Mouse (Mus musculus) liver, postnatal 0 days (tissue): ENCODE data around the gene Mob3b. TPM values are rescaled to one million over a fixed set of nuclear protein-coding genes. Genes with fewer than 3 reads are reported as not detected.

Experiments
- ATAC-seq: fragments of 200-750 bp; cut with Nextera tagmentation; 2 replicates; pipeline ENCODE4 v1.8.0; 2017; ENCODE audit warnings: mild to moderate bottlenecking, moderate library complexity
- DNase-seq: peaks from one replicate; pipeline ENCODE4 v3.0.0-alpha.2; 2016
- H3K27ac ChIP-seq: fragments of 300-500 bp; sonication (generic); 2 replicates; pipeline ENCODE4 v1.5.1; 2014; ENCODE audit warnings: antibody characterized with exemption, moderate library complexity, mild to moderate bottlenecking, low read depth
- H3K27me3 ChIP-seq: fragments of 300-500 bp; sonication (generic); 2 replicates; pipeline ENCODE4 v1.6.1; 2014; ENCODE audit warnings: low read length, control low read depth, mixed read lengths; ENCODE audit not compliant: insufficient read depth
- H3K36me3 ChIP-seq: fragments of 300-500 bp; sonication (generic); replicated peaks from 2 replicates; pipeline ENCODE4 v1.6.1; 2014; ENCODE audit warnings: mild to moderate bottlenecking, control low read depth, low read length, moderate library complexity, mixed read lengths; ENCODE audit not compliant: insufficient read depth
- H3K4me1 ChIP-seq: fragments of 300-500 bp; sonication (generic); 2 replicates; pipeline ENCODE4 v1.6.1; 2014; ENCODE audit warnings: antibody characterized with exemption, mild to moderate bottlenecking, control low read depth; ENCODE audit not compliant: insufficient read depth
- H3K4me2 ChIP-seq: fragments of 300-500 bp; sonication (generic); 2 replicates; pipeline ENCODE4 v1.6.1; 2014; ENCODE audit warnings: low read depth, mild to moderate bottlenecking, low read length, moderate library complexity, mixed read lengths
- H3K4me3 ChIP-seq: fragments of 300-500 bp; sonication (generic); 2 replicates; pipeline ENCODE4 v1.5.1; 2014; ENCODE audit warnings: low read depth, low read length
- H3K9ac ChIP-seq: fragments of 300-500 bp; sonication (generic); replicated peaks from 2 replicates; pipeline ENCODE4 v1.6.1; 2014; ENCODE audit warnings: mild to moderate bottlenecking, moderate library complexity
- H3K9me3 ChIP-seq: fragments of 300-500 bp; sonication (generic); 2 replicates; pipeline ENCODE4 v1.6.1; 2016; ENCODE audit warnings: mild to moderate bottlenecking, control low read depth, low read length, mixed read lengths
- CTCF ChIP-seq: sonication (generic); IDR thresholded peaks from 2 replicates; pipeline ENCODE4 v1.5.1; 2016; ENCODE audit warnings: antibody characterized with exemption, low read depth
- EP300 ChIP-seq: IDR thresholded peaks from 2 replicates; pipeline ENCODE4 v1.6.1; 2016; ENCODE audit warnings: antibody characterized with exemption, low read depth, mild to moderate bottlenecking
- WGBS: fragments of 180-500 bp; shearing (Covaris S2); extraction: QIAGEN DNeasy Blood & Tissue Kit; methylation state at CpG from one replicate; pipeline ENCODE4 v1.1.7; 2014; ENCODE audit not compliant: insufficient replicate concordance; 5-methylcytosine and 5-hydroxymethylcytosine counted together
- polyA plus RNA-seq: library from polyadenylated mRNA; unstranded; fragments of >200 nt; fragmentation: Nextera tagmentation; extraction: Ambion mirVana; gene quantifications from 2 replicates; pipeline ENCODE4 v1.2.1, GENCODE M21; 2015

Gene Mob3b
- polyA plus RNA-seq, 1 experiment from 2014 or later = 13.6 TPM

DNA sequence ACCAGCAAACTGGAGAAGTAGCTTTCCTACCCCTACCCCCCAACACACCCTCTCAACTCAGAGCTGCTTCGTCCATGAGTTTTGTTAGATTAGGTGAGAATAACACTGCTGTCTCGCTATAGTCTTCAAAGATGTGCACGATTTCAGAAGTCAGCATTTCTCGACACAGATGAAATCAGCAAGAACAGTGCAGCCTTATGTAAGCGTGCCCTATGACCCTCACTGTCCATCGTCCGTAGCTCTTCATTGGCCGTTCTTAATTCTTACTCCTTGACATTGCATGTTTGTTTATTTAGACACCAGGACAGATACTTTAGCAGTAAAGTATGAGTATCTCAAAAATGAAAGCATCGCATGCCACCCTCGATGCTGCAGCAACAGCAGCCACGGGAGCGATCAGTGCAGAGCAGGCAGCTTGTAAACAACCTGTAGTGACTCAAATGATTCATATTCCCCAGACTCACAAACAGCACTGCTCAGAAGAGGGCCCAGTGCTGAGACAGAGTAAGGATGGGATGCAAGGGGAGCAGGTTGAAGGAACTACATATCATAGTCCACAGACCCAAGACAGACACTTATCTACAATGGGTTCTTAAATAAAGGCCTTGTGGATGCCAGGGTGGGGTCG, 66.0 kb downstream of the Mob3b start:
- WGBS = 71% methylated on average over 13 of the region's 13 CpGs
- Histone ChIP-seq H3K9ac (no peak overlapping the region), H3K27ac (0 out of 2 replicates have a peak overlapping the region, but pooled peaks have one; percentile 2), H3K4me3 (no peak overlapping the region), H3K9me3 (no peaks in the 10 kb centered on the region), H3K36me3 (no peaks in the 10 kb centered on the region), H3K4me1 (peaks cover 19% of the 10 kb centered on the region), H3K4me2 (no peak overlapping the region), H3K27me3 (no peaks in the 10 kb centered on the region)
- DNase-seq (no peak), ATAC-seq (no peak)
- TF ChIP-seq EP300 (no peak), CTCF (no peak)

DNA sequence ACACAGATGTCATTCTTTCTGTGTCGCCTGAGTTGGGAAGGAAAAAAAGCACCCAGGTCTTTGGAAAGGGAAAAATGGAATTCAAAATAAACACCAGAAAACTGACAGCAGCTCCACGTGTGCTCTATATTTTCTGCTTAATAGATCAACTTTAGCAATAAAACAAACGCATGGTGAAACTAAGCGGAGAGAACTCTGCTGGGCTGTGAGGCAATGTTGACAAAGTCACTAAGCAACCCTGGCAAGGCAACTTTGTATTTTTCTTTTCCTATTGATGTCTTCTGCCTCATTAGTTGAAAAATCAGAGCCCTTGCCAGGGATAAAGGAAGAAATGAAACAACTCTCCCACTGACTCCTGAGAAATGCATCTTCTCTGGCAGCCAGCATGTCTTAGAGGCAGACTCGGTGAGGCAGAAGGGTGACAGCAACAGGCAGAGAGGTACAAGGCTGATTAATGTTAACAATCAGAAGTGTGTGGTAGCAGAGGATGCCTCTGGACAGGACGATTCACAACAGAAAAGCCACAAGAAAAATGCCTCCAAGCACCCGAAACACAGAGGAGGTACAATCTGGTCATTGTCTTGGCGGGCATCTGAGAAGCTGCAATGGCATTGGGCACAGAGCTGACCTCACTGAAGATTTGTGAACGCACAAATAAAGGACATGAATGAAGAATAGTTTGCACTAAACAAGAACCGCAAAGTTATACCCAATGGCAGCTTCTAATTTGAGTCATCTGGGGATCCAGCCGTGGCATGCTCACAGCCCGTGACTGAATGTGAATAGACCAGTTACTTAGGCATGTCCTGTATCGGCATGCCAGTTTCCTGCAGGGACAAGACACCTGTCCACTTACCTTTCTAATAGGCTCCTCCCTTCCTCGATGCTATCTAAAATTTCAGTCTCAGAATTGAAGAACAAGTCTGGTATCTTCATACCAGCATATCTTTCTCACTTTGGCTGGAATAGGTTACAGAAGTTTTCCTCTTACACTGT, 67.7 kb downstream of the Mob3b start:
- no peak for TF ChIP-seq EP300
- no peak for TF ChIP-seq CTCF
- no peak overlapping the region for H3K4me3 ChIP-seq
- no peaks in the 10 kb centered on the region for H3K9me3 ChIP-seq
- H3K9ac ChIP-seq = no peak overlapping the region
- no peaks in the 10 kb centered on the region for H3K36me3 ChIP-seq
- ATAC-seq = peak; percentile 68
- H3K4me1 ChIP-seq = peaks cover 7% of the 10 kb centered on the region; the same call in 1 of the 2 replicates
- H3K4me2 ChIP-seq = no peak overlapping the region
- peak overlapping the region; percentile 75 for H3K27ac ChIP-seq
- peak; percentile 41 for DNase-seq
- no peaks in the 10 kb centered on the region for H3K27me3 ChIP-seq
- 73% methylated on average over 14 of the region's 14 CpGs for WGBS

DNA sequence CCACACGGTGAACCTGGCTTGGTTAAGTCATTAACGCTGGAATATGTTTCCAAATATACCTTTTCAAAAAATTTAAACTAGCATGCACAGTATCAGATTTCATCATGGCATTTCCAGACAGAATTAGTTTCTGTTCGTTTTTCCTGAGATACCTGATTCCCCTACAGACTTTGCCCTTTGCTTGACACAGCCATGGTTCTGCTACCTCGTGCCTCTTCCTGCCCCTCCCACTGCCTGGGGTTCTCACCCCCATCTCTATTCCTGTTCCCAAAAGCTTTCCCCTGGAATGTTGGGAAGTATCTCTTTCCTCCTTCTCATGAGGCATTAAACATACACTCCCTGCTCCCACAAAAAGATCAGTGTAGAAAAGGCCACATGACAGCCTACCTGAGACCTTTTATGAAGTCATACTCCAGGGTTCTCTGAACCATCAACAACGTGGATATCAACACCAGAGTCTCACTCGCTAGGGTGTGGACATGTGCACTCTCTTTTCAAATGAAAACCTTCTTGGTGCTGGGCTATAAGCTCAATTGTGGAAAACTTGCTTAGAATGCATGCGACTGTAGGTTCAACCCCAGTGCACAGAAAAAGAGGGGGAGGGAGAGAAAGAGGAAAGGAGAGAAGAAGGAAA, 71.1 kb downstream of the Mob3b start:
- peak; percentile 49 for ATAC-seq
- TF ChIP-seq CTCF (no peak), EP300 (no peak)
- no peak overlapping the region for H3K9ac ChIP-seq
- H3K36me3 ChIP-seq = no peaks in the 10 kb centered on the region; the same call in 1 of the 2 replicates
- peak overlapping the region; percentile 50 for H3K27ac ChIP-seq
- no peaks in the 10 kb centered on the region for H3K9me3 ChIP-seq
- DNase-seq = no peak
- WGBS = 60% methylated on average over 7 of the region's 7 CpGs
- no peak overlapping the region for H3K4me2 ChIP-seq
- H3K4me3 ChIP-seq = no peak overlapping the region
- H3K4me1 ChIP-seq = peaks cover 6% of the 10 kb centered on the region; the same call in 1 of the 2 replicates
- no peaks in the 10 kb centered on the region for H3K27me3 ChIP-seq

DNA sequence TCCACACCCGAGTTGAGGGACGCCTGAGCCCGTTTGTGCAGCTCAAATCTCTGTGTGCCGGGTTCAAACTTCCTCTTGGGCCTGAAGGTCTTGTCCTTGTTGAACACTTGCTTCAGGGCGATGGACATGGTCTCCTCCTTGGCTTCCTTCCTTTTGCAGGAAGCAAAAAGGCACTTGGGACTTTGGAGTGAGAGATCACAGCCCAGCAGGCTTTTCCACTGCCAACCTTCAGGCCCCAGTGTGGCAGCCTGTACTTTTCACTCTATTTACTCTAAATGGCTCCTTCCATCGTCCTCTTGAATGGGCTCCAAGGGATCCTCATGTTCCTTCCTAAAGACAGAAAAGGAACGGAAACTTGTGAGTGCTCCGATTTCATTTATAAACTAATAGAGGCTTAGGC, 73.2 kb downstream of the Mob3b start:
- H3K36me3 ChIP-seq = no peaks in the 10 kb centered on the region; the same call in 1 of the 2 replicates
- no peak for ATAC-seq
- WGBS = 84% methylated on average over 8 of the region's 8 CpGs

DNA sequence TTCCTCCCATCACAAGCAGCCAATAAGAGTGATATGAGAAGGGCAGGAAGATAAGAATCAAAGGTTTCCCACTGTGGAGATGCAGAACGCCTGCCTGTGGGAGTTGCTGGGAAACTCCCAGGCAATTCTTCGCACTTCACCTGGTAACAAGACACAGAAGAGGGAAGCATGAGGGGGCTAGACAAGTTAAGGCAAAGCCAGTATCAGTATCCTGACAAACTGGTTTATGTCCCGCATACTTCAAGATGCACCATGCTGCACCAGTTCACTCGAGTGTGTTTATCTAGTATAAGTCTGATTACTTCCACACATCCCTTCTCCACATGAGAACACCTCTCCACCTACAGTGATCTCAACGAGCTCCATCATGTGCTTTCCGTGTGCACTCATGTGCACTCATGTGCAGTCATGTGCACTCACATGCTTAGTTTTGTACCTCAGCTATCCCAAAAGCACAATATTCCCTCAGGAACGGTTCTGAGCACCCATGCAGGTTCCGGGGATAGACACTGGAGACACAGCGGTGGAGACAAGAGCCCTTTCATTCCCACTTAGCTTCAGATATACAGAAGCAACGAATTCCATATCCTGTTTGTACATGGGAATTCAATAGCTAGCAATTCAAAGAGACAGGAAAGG, 74.7 kb downstream of the Mob3b start:
- ATAC-seq (no peak), DNase-seq (no peak)
- H3K9me3 ChIP-seq = no peaks in the 10 kb centered on the region
- H3K4me3 ChIP-seq = no peak overlapping the region
- TF ChIP-seq CTCF = no peak
- no peak for TF ChIP-seq EP300
- no peak overlapping the region for H3K9ac ChIP-seq
- 73% methylated on average over 10 of the region's 10 CpGs for WGBS
- H3K4me1 ChIP-seq = 0 out of 2 replicates have a peak, but pooled peaks cover 3% of the 10 kb centered on the region
- no peak overlapping the region for H3K4me2 ChIP-seq
- H3K36me3 ChIP-seq = no peaks in the 10 kb centered on the region; the same call in 1 of the 2 replicates
- H3K27me3 ChIP-seq = no peaks in the 10 kb centered on the region
- no peak overlapping the region for H3K27ac ChIP-seq

More for the DNA sequence above, 73.2 kb downstream of the Mob3b start:
- Histone ChIP-seq H3K9me3 (no peaks in the 10 kb centered on the region), H3K4me2 (no peak overlapping the region), H3K4me1 (0 out of 2 replicates have a peak, but pooled peaks cover 3% of the 10 kb centered on the region), H3K27ac (no peak overlapping the region), H3K9ac (no peak overlapping the region), H3K27me3 (no peaks in the 10 kb centered on the region), H3K4me3 (no peak overlapping the region)
- DNase-seq = no peak
- TF ChIP-seq CTCF (no peak), EP300 (no peak)
